Mouse (Mus musculus): Measurements from ENCODE around the gene Zfp773. TPM values are rescaled to one million over a fixed set of nuclear protein-coding genes. Genes with fewer than 3 reads are reported as not detected.

Gene Zfp773
- polyA plus RNA-seq, 1 experiment from 2014 or later = 2.1 TPM

Other genes starting within 250 kb of the Zfp773 start
- gene Aurkc, start 141.5 kb downstream of the Zfp773 start, polyA plus RNA-seq (2015; fragmentation: Nextera tagmentation; extraction: Ambion mirVana) = not detected in 2 replicates
- gene Zfp954, start 15.3 kb downstream of the Zfp773 start, polyA plus RNA-seq (2015; fragmentation: Nextera tagmentation; extraction: Ambion mirVana) = 12.0 and 13.0 TPM in 2 replicates
- gene Zfp418, start 34.6 kb upstream of the Zfp773 start, polyA plus RNA-seq (2015; fragmentation: Nextera tagmentation; extraction: Ambion mirVana) = 2.4 and 3.1 TPM in 2 replicates
- 7.6 and 8.6 TPM in 2 replicates for gene Zfp772, start 73.2 kb upstream of the Zfp773 start, polyA plus RNA-seq (2015; fragmentation: Nextera tagmentation; extraction: Ambion mirVana)
- gene Vmn2r29, start 110.6 kb upstream of the Zfp773 start, polyA plus RNA-seq (2015; fragmentation: Nextera tagmentation; extraction: Ambion mirVana) = 0.70 TPM in 1 of 2 replicates, not detected in the other
- 2.2 and 3.8 TPM in 2 replicates for gene Gm45844, start 141.5 kb upstream of the Zfp773 start, polyA plus RNA-seq (2015; fragmentation: Nextera tagmentation; extraction: Ambion mirVana)
- gene Clcn4, start 164.1 kb upstream of the Zfp773 start, polyA plus RNA-seq (2015; fragmentation: Nextera tagmentation; extraction: Ambion mirVana) = 48.3 and 50.6 TPM in 2 replicates
- gene Vmn2r30, start 200.9 kb upstream of the Zfp773 start, polyA plus RNA-seq (2015; fragmentation: Nextera tagmentation; extraction: Ambion mirVana) = 0.03 TPM in 1 of 2 replicates, not detected in the other
- gene Gm45783, start 237.8 kb upstream of the Zfp773 start, polyA plus RNA-seq (2015; fragmentation: Nextera tagmentation; extraction: Ambion mirVana) = not detected in 2 replicates